Mouse (Mus musculus) kidney, adult 9 months (tissue): Measurements from ENCODE around the gene Nradd.

Experiments
- DNase-seq: peaks from one replicate; pipeline ENCODE4 v3.0.0; 2022

Nradd gene

GRCm38 (mm10) chr9:110624361-110625166 is at the start of gene Nradd:
Nradd (minus strand) TSS chr9:110624452.
- DNase-seq, result peak; percentile 88

- peak; percentile 51 for DNase-seq
Observed at GRCm38 (mm10) chr9:110673107-110673752, 49.0 kb upstream of the Nradd start.

GRCm38 (mm10) chr9:110672462-110673106 is 48.3 kb upstream of the Nradd start:
- peak; percentile 75 for DNase-seq

GRCm38 (mm10) chr9:110669785-110670184 is 45.5 kb upstream of the Nradd start:
- DNase-seq, result no peak

GRCm38 (mm10) chr9:110668601-110669293 is 44.5 kb upstream of the Nradd start:
- DNase-seq, result peak; percentile 58

GRCm38 (mm10) chr9:110667219-110667836 is 43.1 kb upstream of the Nradd start:
- no peak for DNase-seq

- DNase-seq, result no peak
Observed at GRCm38 (mm10) chr9:110666374-110666773, 42.1 kb upstream of the Nradd start.

- DNase-seq, result no peak
Observed at GRCm38 (mm10) chr9:110665912-110666311, 41.7 kb upstream of the Nradd start.

- no peak for DNase-seq
Observed at GRCm38 (mm10) chr9:110662844-110663243, 38.6 kb upstream of the Nradd start.

GRCm38 (mm10) chr9:110660856-110661612 is 36.8 kb upstream of the Nradd start:
- no peak for DNase-seq

GRCm38 (mm10) chr9:110660208-110660607 is 36.0 kb upstream of the Nradd start:
- DNase-seq, result no peak

- DNase-seq, result no peak
Observed at GRCm38 (mm10) chr9:110659521-110659920, 35.3 kb upstream of the Nradd start.

- DNase-seq, result peak; percentile 91
Observed at GRCm38 (mm10) chr9:110657474-110658078, 33.3 kb upstream of the Nradd start.

- DNase-seq, result peak; percentile 98
Observed at GRCm38 (mm10) chr9:110656249-110657221, 32.3 kb upstream of the Nradd start, which contains the start of gene Ccdc12. Ccdc12 (plus strand) TSS chr9:110656503.

- peak; percentile 45 for DNase-seq
Observed at GRCm38 (mm10) chr9:110655651-110656007, 31.4 kb upstream of the Nradd start.

GRCm38 (mm10) chr9:110654726-110655650 is 30.7 kb upstream of the Nradd start:
- no peak for DNase-seq

GRCm38 (mm10) chr9:110653655-110654461 is 29.6 kb upstream of the Nradd start, which contains the start of gene Nbeal2:
Nbeal2 (minus strand) TSS chr9:110654161.
- peak; percentile 99 for DNase-seq
